Mouse (Mus musculus) E14TG2a.4 (cell line): Measurements from ENCODE around the gene Rere.
"Not testable (repeated sequence)": the region's sequence is repeated elsewhere in the genome, so short reads cannot be mapped to it uniquely, and the experiment has no call there.

Experiments used
- CTCF ChIP-seq: conservative IDR thresholded peaks from 2 replicates; pipeline ENCODE4 v1.5.1; 2014; ENCODE audit warnings: low read length
- NANOG ChIP-seq: IDR thresholded peaks from 2 replicates; pipeline ENCODE4 v1.6.1; 2014; ENCODE audit warnings: borderline replicate concordance, low read length, mixed read lengths
- POU5F1 ChIP-seq: IDR thresholded peaks from 2 replicates; pipeline ENCODE4 v1.6.1; 2014; ENCODE audit warnings: low read length, borderline replicate concordance

DNA sequence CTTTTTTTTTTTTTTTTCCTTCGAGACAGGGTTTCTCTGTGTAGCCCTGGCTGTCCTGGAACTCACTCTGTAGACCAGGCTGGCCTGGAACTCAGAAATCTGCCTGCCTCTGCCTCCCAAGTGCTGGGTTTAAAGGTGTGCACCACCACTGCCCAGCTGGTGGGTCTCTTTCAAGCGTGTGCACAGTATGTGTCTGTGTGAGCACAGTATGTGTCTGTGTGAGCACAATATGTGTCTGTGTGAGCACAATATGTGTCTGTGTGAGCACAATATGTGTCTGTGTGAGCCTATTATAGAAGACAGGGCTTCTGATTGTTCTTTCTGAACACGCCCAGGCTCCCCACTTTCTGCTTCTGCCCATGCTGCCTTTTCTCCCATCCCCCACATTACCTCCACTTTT, 275.8 kb downstream of the Rere start:
- not testable (repeated sequence) for TF ChIP-seq CTCF, POU5F1, NANOG
